Mouse (Mus musculus) small intestine, adult 2 months (tissue): ENCODE measurements around the gene Cyfip1. TPM values are rescaled to one million over a fixed set of nuclear protein-coding genes. Genes with fewer than 3 reads are reported as not detected.

ENCODE experiments used
- H3K27ac ChIP-seq: fragments of 200-500 bp; 2 replicates; pipeline ENCODE4 v1.5.1; 2012; ENCODE audit warnings: low read depth, low read length, control low read depth, inconsistent platforms; ENCODE audit not compliant: insufficient read depth
- H3K27me3 ChIP-seq: fragments of 200-500 bp; 2 replicates; pipeline ENCODE4 v1.6.1; 2012; ENCODE audit warnings: mild to moderate bottlenecking, moderate library complexity, low read length, inconsistent platforms; ENCODE audit not compliant: control insufficient read depth, insufficient read depth
- H3K36me3 ChIP-seq: fragments of 200-500 bp; 2 replicates; pipeline ENCODE4 v1.6.1; 2012; ENCODE audit warnings: mild to moderate bottlenecking, low read length, control low read depth, inconsistent platforms; ENCODE audit not compliant: control insufficient read depth, insufficient read depth
- H3K4me1 ChIP-seq: fragments of 200-500 bp; 2 replicates; pipeline ENCODE4 v1.6.1; 2012; ENCODE audit warnings: low read length, inconsistent platforms, mixed read lengths; ENCODE audit not compliant: control insufficient read depth, insufficient read depth, insufficient read length
- H3K4me3 ChIP-seq: fragments of 200-500 bp; 2 replicates; pipeline ENCODE4 v1.5.1; 2012; ENCODE audit warnings: low read depth, mild to moderate bottlenecking, control low read depth, inconsistent platforms, low read length, moderate library complexity
- CTCF ChIP-seq: fragments of 200-500 bp; IDR thresholded peaks from 2 replicates; pipeline ENCODE4 v1.5.1; 2012; ENCODE audit warnings: low read depth, mild to moderate bottlenecking, control low read depth, inconsistent platforms, low read length, moderate library complexity, mixed read lengths; ENCODE audit not compliant: insufficient replicate concordance, insufficient read length; ENCODE audit errors: extremely low read depth
- POLR2A ChIP-seq: fragments of 200-500 bp; IDR thresholded peaks from 2 replicates; pipeline ENCODE4 v1.6.1; 2012; ENCODE audit warnings: low read depth, mild to moderate bottlenecking, control low read depth, inconsistent platforms, low read length, moderate library complexity
- WGBS: fragments of 180-500 bp; shearing (Covaris S2); methylation state at CpG from one replicate; pipeline ENCODE4 v1.1.7; 2018; 5-methylcytosine and 5-hydroxymethylcytosine counted together
- polyA plus RNA-seq: library from polyadenylated mRNA; depleted of rRNA; stranded (reverse); fragments of >200 nt; gene quantifications from 2 replicates; pipeline ENCODE4 v1.2.3, GENCODE M21; 2012

The Cyfip1 gene
- polyA plus RNA-seq, 1 experiment: 37.9 TPM

DNA sequence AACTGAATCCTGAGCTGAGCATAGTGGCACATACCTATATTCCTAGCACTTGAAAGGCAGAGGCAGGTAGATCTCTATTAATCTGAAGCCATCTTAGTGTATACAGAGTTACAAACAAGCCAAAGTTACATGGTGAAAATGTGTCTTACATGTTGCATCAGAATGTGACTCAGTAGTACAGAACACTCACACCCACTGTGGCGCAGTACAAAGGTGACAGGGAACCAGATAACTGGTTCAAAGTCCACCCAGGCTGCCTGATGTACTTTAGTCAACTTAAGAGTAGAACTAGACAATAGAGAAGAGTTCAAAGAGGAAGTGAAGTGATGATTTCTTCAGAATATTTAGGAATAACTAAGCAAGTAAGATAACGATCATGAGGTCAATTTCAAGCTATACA lies 93.5 kb downstream of the Cyfip1 start:
- WGBS: 38% methylated on average over 2 of the region's 2 CpGs
- H3K4me1 ChIP-seq: peaks cover 7% of the 10 kb centered on the region; the same call in 1 of the 2 replicates
- no peak overlapping the region for H3K4me3 ChIP-seq
- H3K27me3 ChIP-seq: no peaks in the 10 kb centered on the region
- H3K27ac ChIP-seq: no peak overlapping the region
- TF ChIP-seq POLR2A: no peak
- H3K36me3 ChIP-seq: peaks cover 29% of the 10 kb centered on the region

DNA sequence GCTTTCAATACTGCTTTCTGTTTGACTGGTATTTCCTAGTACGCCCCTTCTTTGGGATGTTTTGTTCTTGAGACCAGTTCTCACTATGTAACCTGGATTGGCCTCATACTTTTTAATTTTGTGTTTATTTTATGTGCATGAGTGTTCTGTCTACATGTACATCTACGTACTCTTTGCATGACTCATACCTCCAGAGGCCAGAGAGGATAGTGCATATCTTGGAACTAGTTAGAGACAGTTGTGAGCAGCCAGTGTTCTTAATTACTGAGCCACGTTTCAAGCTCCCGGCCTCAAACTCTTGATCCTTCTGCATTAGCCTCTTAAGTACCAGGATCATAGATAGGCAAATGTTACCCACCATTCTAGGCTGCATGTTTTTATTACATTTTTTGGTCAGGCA lies 96.8 kb downstream of the Cyfip1 start:
- WGBS: 76% methylated on average over 4 of the region's 4 CpGs

DNA sequence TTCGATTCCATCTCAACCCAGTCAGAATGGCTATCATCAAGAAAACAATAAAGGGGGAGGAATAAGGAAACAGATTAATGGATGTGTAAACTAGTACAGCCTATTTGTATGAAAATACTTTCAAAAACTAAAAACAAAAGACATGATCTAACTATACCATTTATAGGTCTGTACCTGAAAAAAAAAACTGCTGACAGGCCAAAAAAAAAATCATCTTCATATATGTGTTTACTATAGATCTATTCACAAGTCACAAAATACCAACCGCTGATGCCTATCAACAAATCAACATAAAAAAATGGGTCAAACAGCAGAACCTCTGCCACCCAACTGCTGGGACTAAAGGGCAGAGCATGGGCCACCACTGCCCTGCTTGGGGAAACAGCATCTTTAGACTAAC lies 114.5 kb downstream of the Cyfip1 start:
- H3K4me3 ChIP-seq: no peak overlapping the region
- H3K4me1 ChIP-seq: no peaks in the 10 kb centered on the region
- TF ChIP-seq POLR2A (no peak), CTCF (no peak)
- no peaks in the 10 kb centered on the region for H3K27me3 ChIP-seq
- peaks cover 11% of the 10 kb centered on the region for H3K36me3 ChIP-seq
- no peak overlapping the region for H3K27ac ChIP-seq
- 80% methylated on average over 2 of the region's 2 CpGs for WGBS

More for the DNA sequence above, 96.8 kb downstream of the Cyfip1 start:
- no peaks in the 10 kb centered on the region for H3K27me3 ChIP-seq
- H3K27ac ChIP-seq: no peak overlapping the region
- peaks cover 24% of the 10 kb centered on the region for H3K36me3 ChIP-seq
- no peak overlapping the region for H3K4me3 ChIP-seq
- TF ChIP-seq CTCF (no peak), POLR2A (no peak)
- H3K4me1 ChIP-seq: peaks cover 7% of the 10 kb centered on the region; the same call in 1 of the 2 replicates

DNA sequence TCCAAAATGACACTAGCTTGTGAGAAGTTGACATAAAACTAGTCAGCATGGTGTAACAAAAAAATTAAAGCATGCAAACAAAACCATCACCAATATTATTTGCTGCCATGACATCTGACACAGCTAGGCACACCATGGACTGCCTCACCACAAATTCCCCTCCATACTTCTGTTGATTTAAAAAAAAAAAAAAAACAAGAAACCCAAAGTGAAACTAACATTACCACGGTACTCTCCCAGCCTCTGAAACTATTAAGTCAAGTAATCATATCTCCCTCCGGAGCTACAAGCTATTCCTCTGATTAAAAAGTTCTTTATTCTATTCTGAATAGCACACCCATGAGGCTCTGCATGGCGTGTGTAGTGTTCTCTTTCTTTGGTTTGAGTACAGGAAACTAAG lies 115.6 kb downstream of the Cyfip1 start:
- 55% methylated on average over 3 of the region's 3 CpGs for WGBS
- no peak overlapping the region for H3K27ac ChIP-seq
- TF ChIP-seq POLR2A (no peak), CTCF (no peak)
- no peaks in the 10 kb centered on the region for H3K27me3 ChIP-seq
- peaks cover 11% of the 10 kb centered on the region for H3K36me3 ChIP-seq
- no peak overlapping the region for H3K4me3 ChIP-seq
- no peaks in the 10 kb centered on the region for H3K4me1 ChIP-seq

DNA sequence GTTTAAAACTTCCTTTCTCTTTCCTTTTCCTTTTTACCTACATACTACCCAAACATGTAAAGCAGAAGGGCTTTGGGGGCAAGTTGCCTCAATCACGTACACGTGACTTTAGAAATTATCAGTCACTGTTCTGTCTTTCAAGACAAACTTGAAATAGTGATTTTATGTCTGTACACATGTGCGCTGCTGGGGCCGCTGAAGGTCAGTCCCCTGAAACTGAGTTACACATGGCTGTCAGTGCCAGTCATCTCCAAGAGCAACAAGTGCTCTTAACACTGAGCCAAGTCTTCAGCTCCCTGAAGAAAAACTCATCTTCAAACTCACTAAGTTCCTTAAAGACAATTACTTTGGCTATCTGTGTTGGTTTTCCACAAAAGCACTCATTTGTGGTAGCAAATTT lies 116.4 kb downstream of the Cyfip1 start:
- 86% methylated on average over 4 of the region's 4 CpGs for WGBS
- no peak overlapping the region for H3K27ac ChIP-seq
- TF ChIP-seq POLR2A (no peak), CTCF (no peak)
- no peaks in the 10 kb centered on the region for H3K27me3 ChIP-seq
- peaks cover 11% of the 10 kb centered on the region for H3K36me3 ChIP-seq
- no peak overlapping the region for H3K4me3 ChIP-seq
- no peaks in the 10 kb centered on the region for H3K4me1 ChIP-seq

DNA sequence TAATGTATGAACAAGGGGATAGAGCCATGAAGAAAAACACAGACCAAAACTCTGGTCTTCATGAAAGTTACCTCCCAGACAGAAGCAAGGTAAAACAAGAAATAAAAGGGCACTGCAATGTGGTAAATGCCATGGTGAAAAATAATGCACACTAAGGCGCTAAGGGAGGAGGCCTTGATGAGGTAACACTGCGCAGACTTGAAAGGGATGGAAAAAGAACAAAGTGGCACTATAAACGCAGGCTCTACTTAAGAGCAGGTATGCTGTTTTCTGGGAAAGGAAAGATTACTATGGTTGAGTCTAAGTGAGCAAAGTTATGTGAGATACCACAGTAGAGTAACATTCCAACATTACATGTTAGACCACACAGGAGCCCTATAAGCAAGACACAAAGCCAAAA lies 118.3 kb downstream of the Cyfip1 start:
- 91% methylated on average over 3 of the region's 3 CpGs for WGBS
- Histone ChIP-seq H3K36me3 (peaks cover 8% of the 10 kb centered on the region), H3K4me3 (no peak overlapping the region), H3K27me3 (no peaks in the 10 kb centered on the region), H3K27ac (no peak overlapping the region), H3K4me1 (no peaks in the 10 kb centered on the region)
- no peak for TF ChIP-seq CTCF
- TF ChIP-seq POLR2A: no peak

DNA sequence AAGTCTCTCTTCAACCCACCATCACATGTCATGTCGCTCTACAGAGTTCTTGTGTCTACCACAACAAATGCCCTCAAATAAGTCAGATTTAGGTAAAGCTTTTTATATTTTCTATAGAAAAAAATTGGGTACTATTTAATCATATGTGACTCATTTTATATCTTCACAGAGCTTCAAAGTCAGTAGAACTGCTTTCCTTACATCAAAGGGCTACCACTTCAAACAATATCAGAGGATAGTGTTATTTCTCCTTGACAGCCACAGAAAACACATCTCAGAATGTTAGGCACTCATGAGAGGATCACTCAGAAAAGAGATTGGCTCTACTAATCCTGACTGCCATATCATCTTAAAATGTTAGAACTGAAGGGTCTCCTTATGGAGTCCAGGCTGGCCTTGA lies 119.0 kb downstream of the Cyfip1 start:
- no peak for TF ChIP-seq POLR2A
- no peak for TF ChIP-seq CTCF
- H3K36me3 ChIP-seq: peaks cover 6% of the 10 kb centered on the region
- H3K27ac ChIP-seq: no peak overlapping the region
- H3K27me3 ChIP-seq: no peaks in the 10 kb centered on the region
- WGBS: 99% methylated on average over 1 of the region's 1 CpGs
- H3K4me3 ChIP-seq: no peak overlapping the region
- no peaks in the 10 kb centered on the region for H3K4me1 ChIP-seq
